Mouse (Mus musculus) ES-E14 (cell line): ENCODE results near the gene Strn4. TPM values are rescaled to one million over a fixed set of nuclear protein-coding genes. Genes with fewer than 3 reads are reported as not detected.

Experiments used
- DNase-seq: peaks from one replicate; pipeline ENCODE4 v3.0.0-alpha.2; 2013; ENCODE audit warnings: low read depth, low spot score
- H3K27ac ChIP-seq: 2 replicates; pipeline ENCODE4 v1.5.1; 2012; ENCODE audit warnings: low read depth, mild to moderate bottlenecking, low read length, moderate library complexity, mixed read lengths; ENCODE audit not compliant: poor library complexity, insufficient read depth, severe bottlenecking
- H3K36me3 ChIP-seq: 2 replicates; pipeline ENCODE4 v1.6.1; 2012; ENCODE audit warnings: mild to moderate bottlenecking, low read length, moderate library complexity, mixed read lengths; ENCODE audit not compliant: control insufficient read depth, poor library complexity, insufficient read depth, severe bottlenecking
- H3K4me1 ChIP-seq, 2 experiments: fragments of 150-350 bp in 1 of 2; sonication (generic) in 1 of 2; 2 replicates each; pipeline ENCODE4 v1.6.1; 2012; ENCODE audit warnings: low read length in 2 of 2, mild to moderate bottlenecking in 1 of 2, mixed read lengths in 1 of 2; ENCODE audit not compliant: control insufficient read depth in 2 of 2, insufficient read depth in 2 of 2, poor library complexity in 1 of 2
- H3K4me3 ChIP-seq, 2 experiments: fragments of 150-350 bp in 1 of 2; sonication (generic) in 1 of 2; 2 replicates each; pipeline ENCODE4 v1.5.1; 2012; ENCODE audit warnings: low read length in 2 of 2, low read depth in 1 of 2, mild to moderate bottlenecking in 1 of 2, mixed read lengths in 1 of 2; ENCODE audit not compliant: insufficient read depth in 1 of 2, poor library complexity in 1 of 2, severe bottlenecking in 1 of 2
- H3K9ac ChIP-seq: 2 replicates; pipeline ENCODE4 v1.6.1; 2012; ENCODE audit warnings: low read depth, mild to moderate bottlenecking, low read length, mixed read lengths; ENCODE audit not compliant: poor library complexity, insufficient read depth, severe bottlenecking
- H3K9me3 ChIP-seq: fragments of 150-350 bp; sonication (generic); 2 replicates; pipeline ENCODE4 v1.6.1; 2012; ENCODE audit warnings: low read depth, mild to moderate bottlenecking, low read length; ENCODE audit not compliant: control insufficient read depth, insufficient read depth
- CHD2 ChIP-seq: IDR thresholded peaks from 2 replicates; pipeline ENCODE4 v1.6.1; 2014; ENCODE audit warnings: mild to moderate bottlenecking, low read depth, low read length, inconsistent platforms
- HCFC1 ChIP-seq: IDR thresholded peaks from 2 replicates; pipeline ENCODE4 v1.6.1; 2012; ENCODE audit warnings: low read length, inconsistent platforms, borderline replicate concordance; ENCODE audit not compliant: insufficient read depth
- MAFK ChIP-seq: IDR thresholded peaks from 2 replicates; pipeline ENCODE4 v1.6.1; 2014; ENCODE audit warnings: mild to moderate bottlenecking, low read depth, low read length, inconsistent platforms; ENCODE audit not compliant: insufficient read depth
- ZC3H11A ChIP-seq: IDR thresholded peaks from 2 replicates; pipeline ENCODE4 v1.6.1; 2012; ENCODE audit warnings: low read depth, mild to moderate bottlenecking, inconsistent platforms, low read length, borderline replicate concordance
- ZNF384 ChIP-seq: IDR thresholded peaks from 2 replicates; pipeline ENCODE4 v1.6.1; 2012; ENCODE audit warnings: low read depth, low read length, inconsistent platforms
- in situ Hi-C, 2 experiments: fragments of 600-800 bp; cut with MboI; formaldehyde crosslinking; loops; one replicate each; pipeline ENCODE4 v1.15.1; 2025; ENCODE audit warnings: low sequenced_read_pairs in 2 of 2, inconsistent platforms in 1 of 2; ENCODE audit not compliant: unreplicated experiment in 2 of 2
- total RNA-seq: library from RNA; depleted of rRNA; stranded (reverse); fragments of 300-350 nt; gene quantifications from 2 replicates; pipeline ENCODE4 v1.2.3, GENCODE M21; 2012

Strn4 gene
- total RNA-seq, 1 experiment: 76.0 TPM

- DNase-seq: no peak
- Histone ChIP-seq H3K4me3 (peak within 1 kb of the TSS; percentile 89 to 94), H3K9me3 (no peaks in the 10 kb centered on the region), H3K27ac (peak within 1 kb of the TSS; percentile 65), H3K4me1 (peaks cover 0 to 3% of the 10 kb centered on the region in 2 experiments; a peak in 2 of 4 replicates), H3K36me3 (no peaks in the 10 kb centered on the region; the same call in 1 of the 2 replicates), H3K9ac (peak within 1 kb of the TSS; percentile 95)
- in situ Hi-C loops: loop anchor here in 1 of 2 experiments (25.0 kb wide), 1 partner anchor 96 kb away; the partner anchor contains the start of genes Calm3 and Ptgir
- peak; percentile 8; the same call in 1 of the 2 replicates for TF ChIP-seq HCFC1
- no peak for TF ChIP-seq MAFK
These were observed 910 bp downstream of the Strn4 start, which contains the start of gene Fkrp for GRCm38 (mm10) chr7:16816475-16817122. TSS of gene Fkrp (minus strand) at chr7:16816732.

GRCm38 (mm10) chr7:16817693-16818092 lies 2.0 kb downstream of the Strn4 start:
- Histone ChIP-seq H3K9me3 (no peaks in the 10 kb centered on the region), H3K4me1 (peaks cover 0 to 3% of the 10 kb centered on the region in 2 experiments; a peak in 2 of 4 replicates)
- in situ Hi-C loops: loop anchor here in 1 of 2 experiments (25.0 kb wide), 1 partner anchor 95 kb away; the partner anchor contains the start of genes Calm3 and Ptgir

GRCm38 (mm10) chr7:16819794-16820193 lies 4.1 kb downstream of the Strn4 start:
- no peak overlapping the region for H3K9ac ChIP-seq
- in situ Hi-C loops: loop anchor here in 1 of 2 experiments (25.0 kb wide), 1 partner anchor 93 kb away; the partner anchor contains the start of genes Calm3 and Ptgir
- no peak for TF ChIP-seq CHD2
- TF ChIP-seq ZC3H11A: no peak
- no peak for TF ChIP-seq MAFK
- no peak for TF ChIP-seq ZNF384
- TF ChIP-seq HCFC1: no peak
- H3K4me3 ChIP-seq: no peak overlapping the region
- DNase-seq: no peak
- peaks cover 8% of the 10 kb centered on the region; the same call in 1 of the 2 replicates for H3K36me3 ChIP-seq
- H3K9me3 ChIP-seq: no peaks in the 10 kb centered on the region
- no peak overlapping the region for H3K27ac ChIP-seq
- peaks cover 0 to 3% of the 10 kb centered on the region in 2 experiments; a peak in 2 of 4 replicates for H3K4me1 ChIP-seq

More at GRCm38 (mm10) chr7:16817693-16818092, 2.0 kb downstream of the Strn4 start:
- Histone ChIP-seq H3K36me3 (no peaks in the 10 kb centered on the region; the same call in 1 of the 2 replicates), H3K4me3 (no peak overlapping the region; a peak in 1 of 4 replicates), H3K27ac (no peak overlapping the region), H3K9ac (no peak overlapping the region)
- TF ChIP-seq CHD2 (no peak), ZC3H11A (no peak), HCFC1 (no peak), ZNF384 (no peak), MAFK (no peak)
- no peak for DNase-seq

- H3K4me1 ChIP-seq: peaks cover 0 to 3% of the 10 kb centered on the region in 2 experiments; a peak in 2 of 4 replicates
- H3K4me3 ChIP-seq: no peak overlapping the region
- no peak overlapping the region for H3K27ac ChIP-seq
- TF ChIP-seq ZNF384 (no peak), ZC3H11A (no peak), CHD2 (no peak), MAFK (no peak), HCFC1 (no peak)
- in situ Hi-C loops: loop anchor here in 1 of 2 experiments (25.0 kb wide), 1 partner anchor 92 kb away; the partner anchor contains the start of genes Calm3 and Ptgir
- no peaks in the 10 kb centered on the region for H3K9me3 ChIP-seq
- DNase-seq: no peak
- H3K9ac ChIP-seq: no peak overlapping the region
- peaks cover 8% of the 10 kb centered on the region; the same call in 1 of the 2 replicates for H3K36me3 ChIP-seq
These were observed 4.6 kb downstream of the Strn4 start for GRCm38 (mm10) chr7:16820271-16820763.
